Mouse (Mus musculus): ENCODE measurements at regions not wholly inside any gene's neighbourhood (a gene's known extent, or its start where the extent isn't known, plus 50 kb on each side); places are given as distances from the start of the nearest gene placed in this dataset.

- no peak for DNase-seq (ENCODE audit: low spot score in 2 of 2)
Observed at GRCm38 (mm10) chr15:13765411-13765810, 591.9 kb upstream of the Cdh6 start.

GRCm38 (mm10) chr15:13764587-13764986 is 591.1 kb upstream of the Cdh6 start:
- DNase-seq (ENCODE audit: low spot score in 2 of 2): no peak

GRCm38 (mm10) chr15:13746559-13746958 is 573.1 kb upstream of the Cdh6 start:
- DNase-seq (ENCODE audit: low spot score in 2 of 2): no peak

- no peak for DNase-seq (ENCODE audit: low spot score in 2 of 2)
Observed at GRCm38 (mm10) chr15:13706276-13706675, 532.8 kb upstream of the Cdh6 start.

- DNase-seq (ENCODE audit: low spot score in 2 of 2): no peak
Observed at GRCm38 (mm10) chr15:13705187-13705586, 531.7 kb upstream of the Cdh6 start.

GRCm38 (mm10) chr15:13668193-13668592 is 494.7 kb upstream of the Cdh6 start:
- no peak for DNase-seq (ENCODE audit: low spot score in 2 of 2)

- no peak for DNase-seq (ENCODE audit: low spot score in 2 of 2)
Observed at GRCm38 (mm10) chr15:13667278-13667677, 493.8 kb upstream of the Cdh6 start.

GRCm38 (mm10) chr15:13662275-13662674 is 488.8 kb upstream of the Cdh6 start:
- DNase-seq (ENCODE audit: low spot score in 2 of 2): no peak

- DNase-seq (ENCODE audit: low spot score in 2 of 2): no peak
Observed at GRCm38 (mm10) chr15:13655038-13655437, 481.6 kb upstream of the Cdh6 start.

GRCm38 (mm10) chr15:13635346-13635940 is 462.0 kb upstream of the Cdh6 start:
- DNase-seq (ENCODE audit: low spot score in 2 of 2): peak in 1 of 2 experiments; percentile 4

- no peak for DNase-seq (ENCODE audit: low spot score in 2 of 2)
Observed at GRCm38 (mm10) chr15:13602133-13602532, 428.7 kb upstream of the Cdh6 start.

GRCm38 (mm10) chr15:13597856-13598255 is 424.4 kb upstream of the Cdh6 start:
- DNase-seq (ENCODE audit: low spot score in 2 of 2): no peak

GRCm38 (mm10) chr15:13593823-13594222 is 420.3 kb upstream of the Cdh6 start:
- no peak for DNase-seq (ENCODE audit: low spot score in 2 of 2)

GRCm38 (mm10) chr15:13590864-13591263 is 417.4 kb upstream of the Cdh6 start:
- DNase-seq (ENCODE audit: low spot score in 2 of 2): no peak

GRCm38 (mm10) chr15:13583300-13583699 is 409.8 kb upstream of the Cdh6 start:
- no peak for DNase-seq (ENCODE audit: low spot score in 2 of 2)

GRCm38 (mm10) chr15:13582134-13582533 is 408.7 kb upstream of the Cdh6 start:
- no peak for DNase-seq (ENCODE audit: low spot score in 2 of 2)

GRCm38 (mm10) chr15:13573621-13574020 is 400.1 kb upstream of the Cdh6 start:
- no peak for DNase-seq (ENCODE audit: low spot score in 2 of 2)

GRCm38 (mm10) chr15:13560920-13561319 is 387.4 kb upstream of the Cdh6 start:
- peak in 1 of 2 experiments; percentile 6 for DNase-seq (ENCODE audit: low spot score in 2 of 2)

- DNase-seq (ENCODE audit: low spot score in 2 of 2): no peak
Observed at GRCm38 (mm10) chr15:13549207-13549837, 375.8 kb upstream of the Cdh6 start.

- DNase-seq (ENCODE audit: low spot score in 2 of 2): no peak
Observed at GRCm38 (mm10) chr15:13540026-13540425, 366.6 kb upstream of the Cdh6 start.

GRCm38 (mm10) chr15:13534017-13534416 is 360.5 kb upstream of the Cdh6 start:
- DNase-seq (ENCODE audit: low spot score in 2 of 2): no peak

GRCm38 (mm10) chr15:13529960-13530359 is 356.5 kb upstream of the Cdh6 start:
- DNase-seq (ENCODE audit: low spot score in 2 of 2): no peak

GRCm38 (mm10) chr15:13529050-13529449 is 355.6 kb upstream of the Cdh6 start:
- DNase-seq (ENCODE audit: low spot score in 2 of 2): no peak

Measured in cerebellum, postnatal 4 days (tissue).